Mouse (Mus musculus) layer of hippocampus, postnatal 10 days (tissue): ENCODE results near the gene Bphl. TPM values are rescaled to one million over a fixed set of nuclear protein-coding genes. Genes with fewer than 3 reads are reported as not detected.
A peak's percentile ranks its signal among the peaks of the same experiment; 100 is the strongest.

Experiments
- DNase-seq, 2 experiments: peaks; one replicate each; pipeline ENCODE4 v3.0.0; 2021; ENCODE audit warnings: low spot score in 2 of 2
- total RNA-seq, 2 experiments: library from RNA; stranded (reverse); gene quantifications; 2 replicates each; pipeline ENCODE4 v1.2.3; 2021

Gene Bphl
- total RNA-seq, 2 experiments from 2014 or later, result 34.6 to 35.9 TPM

- DNase-seq, result no peak
Measured at GRCm38 (mm10) chr13:34087052-34087812, 49.8 kb downstream of the Bphl start.

DNA sequence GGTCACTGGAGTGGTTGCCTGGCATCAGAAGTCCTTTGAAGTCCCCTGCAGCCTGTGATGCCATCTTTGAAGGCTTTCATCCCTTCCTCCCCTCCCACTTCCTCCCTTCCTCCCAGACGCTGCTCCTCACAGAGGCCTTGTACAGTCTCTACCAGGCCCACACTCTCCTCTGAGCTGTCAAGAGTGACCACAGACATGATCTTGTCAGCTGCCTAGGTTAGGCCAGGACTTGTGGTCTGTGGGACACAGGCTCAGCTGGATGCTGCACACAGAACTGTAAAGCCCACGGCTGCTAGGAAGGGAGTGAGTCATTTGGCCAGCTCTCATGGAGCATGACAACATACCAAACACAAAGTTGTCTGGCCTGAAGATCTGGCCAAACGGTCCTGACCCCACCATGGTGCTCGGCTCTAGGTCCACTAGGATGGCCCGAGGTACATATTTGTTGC, 50.8 kb downstream of the Bphl start:
- DNase-seq, result peak in 1 of 2 experiments; percentile 26

DNA sequence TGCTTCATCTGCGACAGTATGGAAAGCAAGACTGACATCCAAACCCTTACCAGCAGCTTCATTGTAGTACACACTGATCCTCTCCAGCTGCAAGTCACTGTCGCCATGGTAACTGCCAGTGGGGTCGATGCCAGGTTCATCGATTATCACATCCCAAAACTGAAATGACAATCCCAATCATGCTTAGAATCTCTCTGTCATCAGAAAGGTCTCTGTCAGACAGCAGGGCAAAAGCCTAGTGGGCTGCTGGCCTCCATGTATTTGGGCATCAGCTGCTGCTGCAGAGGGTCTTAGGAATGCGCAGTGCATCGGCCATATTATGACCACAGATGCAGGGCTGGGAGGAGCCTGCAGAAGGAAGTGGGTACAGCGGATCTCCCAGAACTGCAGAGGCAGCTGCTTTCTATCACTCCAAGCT, 51.5 kb downstream of the Bphl start:
- DNase-seq, result peak; percentile 47 to 48

GRCm38 (mm10) chr13:34089358-34089757, 52.0 kb downstream of the Bphl start:
- DNase-seq, result no peak

DNA sequence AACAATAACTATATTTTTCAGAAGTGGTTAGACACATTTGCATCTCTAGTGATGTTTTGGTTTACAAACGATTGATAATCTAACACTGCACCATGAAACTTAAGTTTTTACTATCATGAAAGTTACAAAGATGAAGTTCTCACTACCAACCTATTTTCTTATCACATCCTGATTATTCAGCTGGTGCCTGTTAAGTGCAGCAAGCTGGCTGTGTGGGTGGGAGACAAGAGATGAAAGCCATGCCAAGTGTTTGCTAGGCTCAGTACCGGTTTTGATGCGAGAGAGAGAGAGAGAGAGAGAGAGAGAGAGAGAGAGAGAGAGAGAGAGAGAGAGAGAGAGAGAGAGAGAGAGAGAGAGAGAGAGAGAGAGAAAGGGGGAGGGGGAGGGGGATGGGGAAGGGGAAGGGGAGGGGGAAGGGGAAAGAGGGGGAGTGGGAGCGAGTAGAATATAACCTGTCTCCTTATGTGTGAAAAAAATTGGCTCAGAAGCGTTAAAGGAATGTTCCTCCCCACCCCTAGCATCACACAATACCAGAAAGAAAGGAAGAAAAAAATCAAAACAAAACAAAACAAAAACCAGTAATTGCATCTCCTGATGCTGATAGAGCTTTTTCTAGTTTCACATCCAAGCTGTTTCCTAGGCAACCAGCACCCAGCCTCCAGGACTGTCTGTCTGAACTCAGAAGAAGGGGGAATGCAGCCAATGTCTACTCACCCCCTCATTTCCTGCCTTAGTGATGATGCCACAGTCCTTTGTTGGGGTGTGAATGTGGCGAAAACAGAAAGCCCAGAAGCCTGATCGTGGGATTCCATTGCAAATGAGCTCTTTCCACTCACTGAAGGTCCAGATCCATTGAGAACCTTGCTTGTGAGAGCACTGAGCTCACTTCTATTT, 58.4 kb downstream of the Bphl start:
- DNase-seq, result peak; percentile 64 to 67

- peak in 1 of 2 experiments; percentile 24 for DNase-seq
Measured at GRCm38 (mm10) chr13:34096455-34096854, 59.1 kb downstream of the Bphl start.

- peak in 1 of 2 experiments; percentile 20 for DNase-seq
Measured at GRCm38 (mm10) chr13:34097086-34097485, 59.7 kb downstream of the Bphl start.

- DNase-seq, result no peak
Measured at GRCm38 (mm10) chr13:34100733-34101132, 63.3 kb downstream of the Bphl start.

- DNase-seq, result no peak
Measured at GRCm38 (mm10) chr13:34101247-34101646, 63.9 kb downstream of the Bphl start.

DNA sequence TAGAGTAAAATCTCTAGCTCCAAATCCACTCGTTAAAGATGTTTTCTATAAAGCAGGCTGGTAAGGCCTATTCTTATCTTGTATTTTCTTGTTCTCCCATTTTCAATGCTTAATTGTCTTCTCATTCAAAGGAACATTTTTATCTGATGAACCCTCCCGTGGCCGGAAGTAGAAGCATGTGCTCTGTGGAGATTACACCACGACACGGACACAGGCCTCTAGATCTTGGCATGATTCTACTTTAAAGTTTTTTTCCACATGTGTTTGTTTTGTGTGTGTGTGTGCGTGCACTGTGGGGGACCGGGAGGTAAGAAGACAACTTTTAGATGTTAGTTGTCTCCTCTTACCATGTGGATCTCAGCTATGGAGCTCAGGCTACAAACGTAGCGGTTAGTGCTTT, 64.5 kb downstream of the Bphl start:
- DNase-seq, result no peak

GRCm38 (mm10) chr13:34105364-34105763, 68.0 kb downstream of the Bphl start:
- DNase-seq, result no peak

- no peak for DNase-seq
Measured at GRCm38 (mm10) chr13:34106256-34106655, 68.9 kb downstream of the Bphl start.

DNA sequence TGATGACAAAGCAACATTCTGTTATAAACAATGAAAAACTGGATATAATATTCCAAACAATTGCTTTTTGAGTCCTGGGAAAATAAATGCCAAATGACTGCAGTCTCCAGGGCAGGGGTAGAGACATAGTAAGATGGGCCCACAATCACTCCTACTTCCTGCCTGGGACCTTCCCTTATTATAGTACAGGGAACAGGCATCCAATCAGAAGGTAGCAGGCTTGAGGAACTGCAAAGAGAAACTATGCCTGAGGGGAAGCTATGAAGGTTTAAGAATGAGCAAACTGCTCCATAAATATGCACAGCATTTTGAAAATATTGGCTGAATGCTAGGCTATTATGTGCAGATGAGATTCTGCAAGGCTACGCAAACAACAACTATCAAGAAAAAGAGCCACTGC, 69.6 kb downstream of the Bphl start:
- DNase-seq, result no peak

DNA sequence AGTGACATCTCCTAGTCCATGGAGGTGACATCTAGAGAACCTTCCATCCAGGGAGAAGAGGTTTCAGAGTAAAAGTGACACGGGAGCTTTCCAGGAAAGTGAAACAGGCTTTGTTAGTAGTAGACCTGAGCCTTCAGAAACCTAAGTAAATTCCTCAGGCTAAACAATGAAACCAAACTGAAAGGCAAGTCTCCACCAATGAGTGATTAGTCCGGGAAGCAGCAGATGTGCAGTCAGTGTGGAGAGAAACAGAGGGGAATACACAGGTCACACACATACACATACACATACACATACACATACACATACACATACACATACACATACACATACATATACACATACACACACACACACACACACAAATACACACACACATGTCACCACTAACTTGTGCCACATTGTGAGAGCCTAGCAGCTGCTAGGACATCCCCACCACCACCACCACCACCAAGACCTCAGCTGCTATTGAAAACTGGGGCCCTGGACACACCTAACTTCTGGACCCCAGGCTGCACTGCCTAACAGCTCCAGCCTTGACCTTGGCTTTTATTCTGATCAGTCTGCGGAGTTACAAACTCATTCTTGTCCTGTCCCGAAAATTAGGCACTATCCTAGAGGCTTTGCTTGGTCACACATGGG, 71.8 kb downstream of the Bphl start:
- DNase-seq, result no peak

DNA sequence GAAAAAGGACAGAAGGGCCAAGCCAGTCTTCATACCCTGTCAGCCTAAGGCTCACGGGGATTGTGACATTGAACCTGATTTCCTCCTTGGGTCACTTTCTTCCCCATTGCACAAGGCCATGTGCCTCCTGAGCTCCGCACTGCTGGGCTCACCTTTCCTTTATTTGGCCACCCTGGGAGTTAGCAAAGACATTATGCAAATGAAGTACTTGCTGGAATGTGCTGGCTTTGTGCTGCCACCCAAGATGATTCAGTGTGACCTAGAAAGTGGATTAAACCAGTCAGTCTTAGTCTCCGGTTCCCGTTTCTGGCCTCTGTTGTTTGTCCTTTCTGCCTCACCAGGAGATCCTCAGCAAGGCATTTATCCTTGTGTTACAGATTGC, 72.3 kb downstream of the Bphl start:
- no peak for DNase-seq

DNA sequence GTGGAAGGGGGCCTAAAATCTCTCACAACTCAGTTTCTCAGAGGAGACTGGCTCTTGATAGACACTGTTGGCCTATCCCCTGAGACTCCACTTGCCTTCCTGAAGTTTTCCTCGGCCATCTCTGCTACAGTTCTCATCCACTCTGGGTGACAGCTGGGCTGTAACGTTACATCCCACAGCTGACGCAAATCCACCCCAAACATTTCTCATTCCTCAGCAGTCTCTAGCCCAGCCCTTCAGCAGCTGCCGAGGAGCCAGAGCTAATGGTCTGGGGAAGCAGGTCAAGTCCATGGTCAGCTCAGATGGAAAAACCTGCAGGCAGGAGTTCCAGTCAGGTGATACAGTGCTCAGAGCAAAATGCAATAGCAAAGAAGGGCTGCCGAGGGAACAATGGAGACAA, 73.6 kb downstream of the Bphl start:
- DNase-seq, result no peak

- DNase-seq, result no peak
Measured at GRCm38 (mm10) chr13:34111878-34112277, 74.5 kb downstream of the Bphl start.

DNA sequence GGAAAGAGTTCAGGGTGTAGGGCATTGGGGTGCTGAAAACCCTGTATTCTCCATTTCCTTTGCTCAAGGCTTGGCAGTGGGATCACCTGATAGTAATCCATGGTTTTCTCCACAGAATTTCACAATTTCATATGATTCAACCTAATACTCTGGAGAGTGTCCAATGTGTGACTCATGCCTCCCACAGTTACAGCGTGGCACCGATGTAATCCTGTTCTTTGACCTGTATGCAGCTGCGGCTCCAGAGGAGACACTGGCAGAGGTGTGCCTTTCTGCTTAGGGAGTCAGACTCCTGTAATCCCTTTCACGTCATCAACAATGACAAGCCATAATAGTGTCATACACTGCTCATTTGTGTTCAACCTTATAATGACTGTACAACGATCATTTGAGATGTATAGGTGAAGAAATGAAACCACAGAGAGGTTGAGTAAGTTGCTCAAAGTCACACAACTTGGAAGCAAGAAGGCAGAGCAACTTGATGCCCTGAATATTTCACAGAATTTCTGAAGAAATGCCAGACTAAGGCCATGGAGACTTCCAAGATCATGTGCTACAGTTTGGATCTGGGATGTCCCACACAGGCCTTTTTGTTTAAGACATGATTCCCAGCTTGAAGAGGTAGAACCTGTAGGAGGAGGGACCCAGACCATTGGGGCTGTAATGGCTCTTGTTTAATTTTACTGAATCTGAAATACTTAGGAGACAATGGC, 75.1 kb downstream of the Bphl start:
- no peak for DNase-seq

- no peak for DNase-seq
Measured at GRCm38 (mm10) chr13:34113086-34113485, 75.7 kb downstream of the Bphl start.

- no peak for DNase-seq
Measured at GRCm38 (mm10) chr13:34114654-34115053, 77.3 kb downstream of the Bphl start.

DNA sequence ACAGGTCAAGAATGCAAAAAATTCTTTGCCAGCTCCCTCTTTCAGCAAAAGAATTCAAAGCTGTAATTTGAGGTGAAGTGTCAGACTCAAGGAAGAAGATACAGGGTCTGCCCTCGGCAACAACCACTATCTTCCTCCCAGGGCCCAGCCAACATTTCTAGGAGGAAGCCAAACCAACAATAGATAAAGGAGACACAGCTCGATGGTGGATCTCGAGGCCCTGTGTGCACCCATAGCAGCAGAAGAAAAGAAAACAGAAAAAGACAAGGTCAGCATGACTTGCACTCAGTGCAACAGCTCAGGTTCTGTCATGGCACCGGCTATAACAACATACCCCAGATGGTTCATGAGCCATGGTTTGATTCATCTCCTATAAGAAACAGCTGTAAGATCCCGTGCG, 79.1 kb downstream of the Bphl start:
- no peak for DNase-seq
